Mouse (Mus musculus) ovary, postnatal 14 days (tissue): ENCODE data around the gene Cbarp.

Experiments used
- DNase-seq: peaks from one replicate; pipeline ENCODE4 v3.0.0; 2022; ENCODE audit warnings: low spot score

The Cbarp gene

GRCm38 (mm10) chr10:80130403-80131031 is 10.1 kb downstream of the Cbarp start:
- DNase-seq: no peak

- DNase-seq: no peak
Measured at GRCm38 (mm10) chr10:80129846-80130245, 10.8 kb downstream of the Cbarp start.

GRCm38 (mm10) chr10:80127920-80128319 is 12.7 kb downstream of the Cbarp start:
- DNase-seq: no peak

- DNase-seq: no peak
Measured at GRCm38 (mm10) chr10:80123932-80124562, 16.6 kb downstream of the Cbarp start.

GRCm38 (mm10) chr10:80121639-80122038 is 19.0 kb downstream of the Cbarp start:
- no peak for DNase-seq

- DNase-seq: no peak
Measured at GRCm38 (mm10) chr10:80120146-80120545, 20.5 kb downstream of the Cbarp start.

GRCm38 (mm10) chr10:80118552-80118951 is 22.1 kb downstream of the Cbarp start:
- DNase-seq: no peak

- no peak for DNase-seq
Measured at GRCm38 (mm10) chr10:80117736-80118135, 22.9 kb downstream of the Cbarp start.

GRCm38 (mm10) chr10:80116927-80117691 is 23.5 kb downstream of the Cbarp start:
- no peak for DNase-seq

GRCm38 (mm10) chr10:80116563-80116926 is 24.1 kb downstream of the Cbarp start:
- no peak for DNase-seq

GRCm38 (mm10) chr10:80115944-80116335 is 24.7 kb downstream of the Cbarp start:
- DNase-seq: no peak

- peak; percentile 97 for DNase-seq
Measured at GRCm38 (mm10) chr10:80115290-80115943, 25.2 kb downstream of the Cbarp start, which contains the start of gene Stk11. Gene Stk11 (plus strand): TSS chr10:80115803.

GRCm38 (mm10) chr10:80114341-80115284 is 26.0 kb downstream of the Cbarp start:
- DNase-seq: peak; percentile 90

- DNase-seq: no peak
Measured at GRCm38 (mm10) chr10:80107678-80108077, 33.0 kb downstream of the Cbarp start.

GRCm38 (mm10) chr10:80105926-80106325 is 34.7 kb downstream of the Cbarp start:
- DNase-seq: no peak

- no peak for DNase-seq
Measured at GRCm38 (mm10) chr10:80105460-80105859, 35.2 kb downstream of the Cbarp start, which contains the start of gene Sbno2. Gene Sbno2 (minus strand): TSS chr10:80105571.

- DNase-seq: no peak
Measured at GRCm38 (mm10) chr10:80104181-80104580, 36.5 kb downstream of the Cbarp start.

GRCm38 (mm10) chr10:80103032-80103431 is 37.6 kb downstream of the Cbarp start:
- DNase-seq: no peak

- peak; percentile 78 for DNase-seq
Measured at GRCm38 (mm10) chr10:80102216-80102915, 38.3 kb downstream of the Cbarp start.

GRCm38 (mm10) chr10:80100982-80101381 is 39.7 kb downstream of the Cbarp start:
- DNase-seq: no peak

GRCm38 (mm10) chr10:80098630-80099029 is 42.0 kb downstream of the Cbarp start:
- DNase-seq: no peak
